Mouse (Mus musculus) liver, postnatal 0 days (tissue): ENCODE data around the gene Slc16a12.

Experiments used
- CTCF ChIP-seq: sonication (generic); IDR thresholded peaks from 2 replicates; pipeline ENCODE4 v1.5.1; 2016; ENCODE audit warnings: antibody characterized with exemption, low read depth
- EP300 ChIP-seq: IDR thresholded peaks from 2 replicates; pipeline ENCODE4 v1.6.1; 2016; ENCODE audit warnings: antibody characterized with exemption, low read depth, mild to moderate bottlenecking

DNA sequence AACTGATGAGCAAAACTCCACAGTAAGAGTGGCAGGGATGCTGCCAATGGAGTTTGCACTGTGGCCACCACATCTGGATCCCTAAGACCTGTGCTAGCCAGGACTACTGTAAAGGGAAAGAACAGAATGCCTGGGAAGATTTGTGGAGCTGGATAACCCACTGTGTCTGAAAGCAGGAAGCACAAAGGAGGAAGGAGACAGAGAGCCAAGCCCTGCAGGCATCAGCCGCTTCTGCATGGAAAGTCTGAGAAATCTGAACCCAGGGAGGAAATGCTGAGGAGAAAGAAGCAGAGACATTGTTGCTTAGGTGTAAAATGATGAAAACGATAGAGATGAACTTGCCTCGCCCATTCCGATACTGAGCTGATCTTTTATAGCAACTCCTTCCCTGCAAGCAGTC is 22.5 kb downstream of the Slc16a12 start:
- TF ChIP-seq CTCF = no peak
- no peak for TF ChIP-seq EP300
